Mouse (Mus musculus) adrenal gland, postnatal 4 days (tissue): Measurements from ENCODE around the gene Dync1i2. TPM values are rescaled to one million over a fixed set of nuclear protein-coding genes. Genes with fewer than 3 reads are reported as not detected.

ENCODE experiments used
- DNase-seq, 2 experiments: peaks; one replicate each; pipeline ENCODE4 v3.0.0; 2021 to 2022; ENCODE audit warnings: low spot score in 2 of 2, mixed read lengths in 2 of 2
- total RNA-seq, 2 experiments: library from RNA; stranded (reverse); gene quantifications; 2 replicates each; pipeline ENCODE4 v1.2.3; 2021

Gene Dync1i2
- total RNA-seq, 2 experiments from 2014 or later, result 101 to 109 TPM

DNA sequence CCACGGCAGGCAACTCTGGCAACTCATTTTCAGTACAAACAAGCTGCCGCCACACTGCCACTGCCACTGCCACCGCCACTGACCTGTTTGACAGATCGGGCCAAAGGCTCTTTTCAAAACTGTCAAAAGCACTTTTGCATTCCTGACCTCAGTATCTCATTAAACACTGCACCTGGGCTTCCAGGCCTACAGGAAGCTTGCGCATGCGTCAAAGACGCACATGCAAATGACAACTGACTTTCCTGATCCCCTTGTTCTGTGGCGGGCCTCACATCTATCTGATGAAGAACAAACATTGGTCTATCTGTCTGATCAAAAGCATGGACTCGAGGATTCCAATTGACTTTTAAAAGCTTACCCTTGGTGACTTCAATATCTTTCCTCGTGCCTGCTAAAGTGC is 100.6 kb downstream of the Dync1i2 start:
- no peak for DNase-seq

Other genes with a start within 250 kb of the Dync1i2 start
- gene Dcaf17, start 156.4 kb upstream of the Dync1i2 start, total RNA-seq, result 10 to 100 TPM; 17.6 TPM
- gene Mettl8, start 156.1 kb upstream of the Dync1i2 start, total RNA-seq, result 10 to 100 TPM; 15.7 to 17.9 TPM
- gene Cybrd1, start 93.8 kb upstream of the Dync1i2 start, total RNA-seq, result 1 to 10 TPM; 2.9 to 3.0 TPM
- 10 to 100 TPM; 81.7 to 81.8 TPM for gene Slc25a12, start 156.0 kb downstream of the Dync1i2 start, total RNA-seq
- gene Hat1, start 177.3 kb downstream of the Dync1i2 start, total RNA-seq, result 10 to 100 TPM; 54.9 to 56.0 TPM
- 10 to 100 TPM; 40.6 to 43.6 TPM for gene Metap1d, start 241.6 kb downstream of the Dync1i2 start, total RNA-seq